Mouse (Mus musculus) olfactory bulb, adult 2 months (tissue): ENCODE results near the gene Als2cl.

Source experiments
- CTCF ChIP-seq: fragments of 200-500 bp; IDR thresholded peaks from 2 replicates; pipeline ENCODE4 v1.5.1; 2012; ENCODE audit warnings: low read depth, mild to moderate bottlenecking, low read length, moderate library complexity; ENCODE audit not compliant: insufficient read depth
- POLR2A ChIP-seq: fragments of 200-500 bp; IDR thresholded peaks from 2 replicates; pipeline ENCODE4 v1.6.1; 2012; ENCODE audit warnings: mild to moderate bottlenecking, low read depth, low read length, moderate library complexity; ENCODE audit not compliant: insufficient read depth

GRCm38 (mm10) chr9:110947900-110948299 is 68.2 kb downstream of the Als2cl start:
- TF ChIP-seq POLR2A (no peak), CTCF (no peak)
